ENCODE assay signal across 8 mouse cellular contexts in genomic region chr7:139298446-139298845, GRCm38 (mm10). TPM values are rescaled to one million over a fixed set of nuclear protein-coding genes. Genes with fewer than 3 reads are reported as not detected.
DNase-seq lines count a peak whose midpoint lies in the region; ATAC-seq and TF ChIP-seq lines count a peak whose summit lies in the region.

No protein-coding gene starts in this region.

- no peaks in the 10 kb centered on the region for H3K9me3 ChIP-seq in neural tube, embryonic 11.5 days (ENCODE audit: control insufficient read depth, low read length)
- H3K9me3 ChIP-seq in midbrain, embryonic 14.5 days (ENCODE audit: control insufficient read depth, low read length), result no peaks in the 10 kb centered on the region

- H3K4me2 ChIP-seq in neural tube, embryonic 11.5 days (ENCODE audit: low read depth), result no peak overlapping the region
- H3K4me2 ChIP-seq in midbrain, embryonic 14.5 days (ENCODE audit: low read length), result no peak overlapping the region

- H3K9ac ChIP-seq in neural tube, embryonic 11.5 days (ENCODE audit: low read length), result no peak overlapping the region
- no peak overlapping the region for H3K9ac ChIP-seq in midbrain, embryonic 14.5 days (replicated peaks; ENCODE audit: low read length)

- no peaks in the 10 kb centered on the region for H3K4me1 ChIP-seq in kidney, adult 2 months (ENCODE audit: control insufficient read depth, insufficient read depth, low read length)
- H3K4me1 ChIP-seq in bone marrow, adult 2 months (ENCODE audit: control insufficient read depth, insufficient read depth, low read length), result peaks cover 4% of the 10 kb centered on the region; the same call in 1 of the 2 replicates
- H3K4me1 ChIP-seq in neural tube, embryonic 11.5 days (ENCODE audit: control insufficient read depth, insufficient read depth, low read length), result no peaks in the 10 kb centered on the region
- no peaks in the 10 kb centered on the region for H3K4me1 ChIP-seq in midbrain, embryonic 14.5 days (ENCODE audit: control insufficient read depth, insufficient read depth, low read length)

- DNase-seq in kidney, adult 2 months, result peak; percentile 35
- DNase-seq in kidney, adult 8-10 months, result no peak
- DNase-seq in kidney, postnatal 10 days, result peak; percentile 66
- peak; percentile 40 for DNase-seq in neural tube, embryonic 11.5 days (ENCODE audit: low spot score)
- DNase-seq in midbrain, embryonic 14.5 days, result no peak
- no peak for DNase-seq in left cerebral cortex, adult 9 months (ENCODE audit: low spot score in 2 of 2)
- DNase-seq in B cell, adult 2 months, result no peak

- no peaks in the 10 kb centered on the region for H3K27me3 ChIP-seq in kidney, adult 2 months (replicated peaks; ENCODE audit: control insufficient read depth, insufficient read depth, low read length)
- no peaks in the 10 kb centered on the region for H3K27me3 ChIP-seq in neural tube, embryonic 11.5 days (ENCODE audit: control insufficient read depth, insufficient read depth, low read length)
- H3K27me3 ChIP-seq in midbrain, embryonic 14.5 days (ENCODE audit: control insufficient read depth, insufficient read depth, low read length), result no peaks in the 10 kb centered on the region

- ATAC-seq in neural tube, embryonic 11.5 days (ENCODE audit: insufficient read depth, low FRiP score, low TSS enrichment), result no peak
- ATAC-seq in midbrain, embryonic 14.5 days (ENCODE audit: low FRiP score, low TSS enrichment), result no peak; the same call in 1 of the 2 replicates

- H3K36me3 ChIP-seq in kidney, adult 2 months (ENCODE audit: control insufficient read depth, insufficient read depth, low read length), result no peaks in the 10 kb centered on the region
- H3K36me3 ChIP-seq in neural tube, embryonic 11.5 days (ENCODE audit: control insufficient read depth, insufficient read depth, low read length), result no peaks in the 10 kb centered on the region
- H3K36me3 ChIP-seq in midbrain, embryonic 14.5 days (ENCODE audit: control insufficient read depth, insufficient read depth, low read length), result no peaks in the 10 kb centered on the region

- H3K27ac ChIP-seq in kidney, adult 2 months (ENCODE audit: insufficient read depth, low read depth, low read length), result no peak overlapping the region
- no peak overlapping the region for H3K27ac ChIP-seq in bone marrow, adult 2 months (ENCODE audit: control insufficient read depth, insufficient read depth, low read depth, low read length, poor library complexity)
- no peak overlapping the region for H3K27ac ChIP-seq in neural tube, embryonic 11.5 days (ENCODE audit: low read depth, low read length)
- H3K27ac ChIP-seq in midbrain, embryonic 14.5 days (replicated peaks; ENCODE audit: low read depth, low read length), result no peak overlapping the region

- peak; percentile 53 for TF ChIP-seq CTCF in kidney, adult 2 months (conservative IDR thresholded peaks at IDR 0.05; ENCODE audit: insufficient read depth, insufficient read length, low read depth, low read length)
- TF ChIP-seq CTCF in bone marrow, adult 2 months (IDR thresholded peaks at IDR 0.05; ENCODE audit: control insufficient read depth, insufficient read depth, low read length), result peak; percentile 51; the same call in 1 of the 2 replicates

- no peak overlapping the region for H3K4me3 ChIP-seq in kidney, adult 2 months (ENCODE audit: insufficient read depth, low read depth, low read length)
- no peak overlapping the region for H3K4me3 ChIP-seq in bone marrow, adult 2 months (replicated peaks; ENCODE audit: control insufficient read depth, low read depth, low read length)
- H3K4me3 ChIP-seq in neural tube, embryonic 11.5 days (ENCODE audit: low read depth, low read length), result no peak overlapping the region
- no peak overlapping the region for H3K4me3 ChIP-seq in midbrain, embryonic 14.5 days (replicated peaks; ENCODE audit: low read depth, low read length)

- 65% methylated on average over 4 of the region's 4 CpGs for WGBS in kidney, adult 2 months
- 51% methylated on average over 4 of the region's 4 CpGs for WGBS in bone marrow, adult 2 months
- 29% methylated on average over 4 of the region's 4 CpGs for WGBS in neural tube, embryonic 11.5 days
- WGBS in midbrain, embryonic 14.5 days, result 42% methylated on average over 4 of the region's 4 CpGs

- no peak for TF ChIP-seq POLR2A in kidney, adult 2 months (IDR thresholded peaks at IDR 0.05; ENCODE audit: low read depth, low read length)
- TF ChIP-seq POLR2A in bone marrow, adult 2 months (IDR thresholded peaks at IDR 0.05; ENCODE audit: borderline replicate concordance, control insufficient read depth, low read depth, low read length), result no peak

RNA-seq across cellular contexts. Expression of gene Pwwp2b, which starts 50.2 kb away (rescaled TPM):
- polyA plus RNA-seq in kidney, adult 2 months (2012; rRNA removed), result 7.9 and 8.0 TPM in 2 replicates
- 1.6 and 5.6 TPM in 2 replicates for polyA plus RNA-seq in bone marrow, adult 2 months (2011; ENCODE audit: insufficient read depth, insufficient read length, low replicate concordance, missing spikeins)
- polyA plus RNA-seq in neural tube, embryonic 11.5 days (2014; fragmentation: Nextera tagmentation; extraction: Ambion mirVana), result 4.2 and 4.7 TPM in 2 replicates
- polyA plus RNA-seq in midbrain, embryonic 14.5 days (2014; fragmentation: Nextera tagmentation; extraction: Ambion mirVana), result 3.5 and 4.1 TPM in 2 replicates

Comparison
In these comparisons a context has a peak if more than half of its experiments do, and no peak if none do; other contexts are left out.
1. DNase-seq: peak in kidney, adult 2 months (single experiment), kidney, postnatal 10 days (single experiment) and neural tube, embryonic 11.5 days (single experiment); none in kidney, adult 8-10 months (0 of 2), midbrain, embryonic 14.5 days (single experiment), left cerebral cortex, adult 9 months (0 of 2) and B cell, adult 2 months (0 of 2).